Mouse (Mus musculus): ENCODE measurements around the gene Pou2f3.

DNA sequence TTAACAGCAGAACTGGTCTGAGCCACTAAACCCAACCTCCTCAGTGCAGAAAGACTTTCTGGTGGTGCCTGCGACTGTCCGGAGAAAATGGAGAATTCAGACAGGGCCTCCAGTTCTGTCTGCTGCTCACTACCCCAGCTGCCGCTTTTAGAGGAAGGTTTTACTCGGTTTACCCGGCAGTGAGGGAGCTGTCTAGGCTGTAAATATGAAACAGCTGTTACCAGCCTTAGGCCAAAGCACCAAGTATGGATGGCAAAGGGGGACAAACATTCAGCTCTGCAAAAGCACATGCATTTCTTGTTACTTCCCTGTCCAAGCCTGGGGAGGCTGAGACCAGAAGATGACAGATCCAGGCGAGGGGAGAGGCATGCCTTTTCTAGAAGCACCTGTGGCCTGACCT lies 43.8 kb downstream of the Pou2f3 start:
- TF ChIP-seq CTCF (IDR thresholded peaks at IDR 0.05; ENCODE audit: control insufficient read depth, insufficient read depth, insufficient replicate concordance, low read depth, low read length) (no peak), POLR2A (IDR thresholded peaks at IDR 0.05; ENCODE audit: control insufficient read depth, low read depth, low read length) (no peak)

All from testis, adult 2 months (tissue).